Mouse (Mus musculus) heart, embryonic 16.5 days (tissue): ENCODE measurements at regions not wholly inside any gene's neighbourhood (a gene's known extent, or its start where the extent isn't known, plus 50 kb on each side); places are given as distances from the start of the nearest gene placed in this dataset.

Experiments
- ATAC-seq: fragments of 200-750 bp; cut with Nextera tagmentation; replicated peaks from 2 replicates; pipeline ENCODE4 v1.8.0; 2017; ENCODE audit warnings: moderate number of reproducible peaks; ENCODE audit not compliant: insufficient read depth, low FRiP score; ENCODE audit errors: extremely low read depth
- H3K27ac ChIP-seq: fragments of 300-500 bp; sonication (generic); 2 replicates; pipeline ENCODE4 v1.5.1; 2014; ENCODE audit warnings: mild to moderate bottlenecking, low read length, control low read depth, moderate library complexity
- H3K27me3 ChIP-seq: fragments of 300-500 bp; sonication (generic); 2 replicates; pipeline ENCODE4 v1.6.1; 2014; ENCODE audit warnings: low read length, mixed read lengths; ENCODE audit not compliant: control insufficient read depth, insufficient read depth
- H3K36me3 ChIP-seq: fragments of 300-500 bp; sonication (generic); 2 replicates; pipeline ENCODE4 v1.6.1; 2014; ENCODE audit not compliant: control insufficient read depth, insufficient read depth
- H3K4me1 ChIP-seq: fragments of 300-500 bp; sonication (generic); 2 replicates; pipeline ENCODE4 v1.6.1; 2014; ENCODE audit warnings: low read length, mixed read lengths; ENCODE audit not compliant: control insufficient read depth, insufficient read depth
- H3K4me2 ChIP-seq: fragments of 300-500 bp; sonication (generic); 2 replicates; pipeline ENCODE4 v1.6.1; 2014; ENCODE audit warnings: low read depth, mild to moderate bottlenecking, control low read depth, low read length
- H3K4me3 ChIP-seq: fragments of 300-500 bp; sonication (generic); 2 replicates; pipeline ENCODE4 v1.5.1; 2014; ENCODE audit warnings: mild to moderate bottlenecking, control low read depth, low read length
- H3K9ac ChIP-seq: fragments of 300-500 bp; sonication (generic); 2 replicates; pipeline ENCODE4 v1.6.1; 2014; ENCODE audit warnings: low read length, control low read depth
- H3K9me3 ChIP-seq: fragments of 300-500 bp; sonication (generic); replicated peaks from 2 replicates; pipeline ENCODE4 v1.6.1; 2016; ENCODE audit warnings: low read length; ENCODE audit not compliant: control insufficient read depth
- WGBS: fragments of 180-500 bp; shearing (Covaris S2); extraction: QIAGEN DNeasy Blood & Tissue Kit; methylation state at CpG from one replicate; pipeline ENCODE4 v1.1.7; 2014; 5-methylcytosine and 5-hydroxymethylcytosine counted together

DNA sequence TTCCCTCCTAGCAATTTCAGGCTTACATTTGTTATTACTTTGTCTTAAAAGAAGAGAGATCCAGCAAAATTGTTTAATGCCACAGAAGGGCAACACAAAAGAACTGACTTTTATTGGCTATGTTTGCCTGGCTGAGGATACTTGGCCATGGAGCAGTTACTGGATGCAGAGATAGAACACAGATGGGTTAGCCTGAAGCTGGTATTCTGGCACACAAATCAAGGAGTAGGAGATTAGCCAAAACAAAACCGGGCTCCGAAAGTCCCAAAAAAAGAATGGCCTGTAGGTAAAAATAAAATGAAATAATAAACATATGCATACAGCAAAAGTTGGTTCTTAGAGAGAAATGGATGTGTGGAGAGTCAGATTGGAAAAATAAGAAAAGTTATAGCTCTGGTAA lies 78.2 kb upstream of the Tmtc2 start:
- 84% methylated on average over 2 of the region's 2 CpGs for WGBS

DNA sequence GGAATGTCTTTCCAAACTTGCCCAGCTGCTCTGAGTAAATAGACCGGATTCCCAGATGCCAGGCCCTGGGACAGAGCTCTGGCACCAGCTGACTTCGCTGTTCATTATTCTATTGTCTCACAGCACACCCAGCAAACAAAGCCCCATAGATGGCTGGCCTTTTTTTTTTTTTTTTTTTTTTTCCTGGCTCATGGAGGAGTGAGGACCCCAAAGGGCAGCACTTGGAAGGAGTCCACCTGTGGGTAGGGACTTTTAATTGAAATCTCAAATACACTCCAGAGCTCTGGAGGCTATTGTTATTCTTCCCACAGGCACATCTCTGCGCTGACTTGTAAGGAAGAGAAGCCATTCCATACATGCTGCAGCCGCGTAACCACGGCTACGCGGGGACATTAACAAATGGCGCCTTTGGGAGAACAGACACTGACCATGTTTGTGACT lies 64.8 kb upstream of the Tmtc2 start:
- no peak for ATAC-seq
- H3K27me3 ChIP-seq: no peaks in the 10 kb centered on the region
- H3K36me3 ChIP-seq: no peaks in the 10 kb centered on the region
- H3K4me1 ChIP-seq: no peaks in the 10 kb centered on the region
- H3K27ac ChIP-seq: no peak overlapping the region
- WGBS: 90% methylated on average over 9 of the region's 9 CpGs
- H3K4me3 ChIP-seq: no peak overlapping the region
- no peak overlapping the region for H3K9ac ChIP-seq
- H3K4me2 ChIP-seq: no peak overlapping the region
- H3K9me3 ChIP-seq: no peaks in the 10 kb centered on the region

More for the DNA sequence above, 78.2 kb upstream of the Tmtc2 start:
- no peak for ATAC-seq
- Histone ChIP-seq H3K9ac (no peak overlapping the region), H3K9me3 (no peaks in the 10 kb centered on the region), H3K4me2 (no peak overlapping the region), H3K36me3 (no peaks in the 10 kb centered on the region), H3K4me3 (no peak overlapping the region), H3K4me1 (peaks cover 4% of the 10 kb centered on the region; the same call in 1 of the 2 replicates), H3K27me3 (no peaks in the 10 kb centered on the region), H3K27ac (no peak overlapping the region)

DNA sequence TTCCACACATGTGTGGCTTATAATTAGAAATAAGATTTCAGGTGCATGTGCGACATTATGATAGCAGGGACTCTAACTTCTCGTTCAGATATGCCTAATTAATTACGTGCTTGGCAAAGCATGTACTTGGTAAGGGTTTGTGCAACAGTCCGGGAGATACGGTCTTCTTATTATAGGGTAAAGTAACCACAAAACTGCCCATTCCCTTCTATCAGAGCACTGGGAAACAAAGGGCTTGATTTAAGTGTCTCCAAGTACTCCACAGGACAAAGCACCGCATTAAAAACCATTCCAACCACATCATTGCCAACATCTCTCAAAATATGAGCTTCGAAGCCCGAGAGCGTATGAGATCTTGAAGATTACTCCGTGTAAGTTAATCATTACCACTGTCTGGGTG lies 64.2 kb upstream of the Tmtc2 start:
- H3K4me1 ChIP-seq: no peaks in the 10 kb centered on the region
- no peak for ATAC-seq
- no peaks in the 10 kb centered on the region for H3K9me3 ChIP-seq
- no peak overlapping the region for H3K4me2 ChIP-seq
- 82% methylated on average over 10 of the region's 10 CpGs for WGBS
- H3K4me3 ChIP-seq: no peak overlapping the region
- H3K27ac ChIP-seq: no peak overlapping the region
- H3K27me3 ChIP-seq: no peaks in the 10 kb centered on the region
- H3K36me3 ChIP-seq: no peaks in the 10 kb centered on the region
- H3K9ac ChIP-seq: no peak overlapping the region

DNA sequence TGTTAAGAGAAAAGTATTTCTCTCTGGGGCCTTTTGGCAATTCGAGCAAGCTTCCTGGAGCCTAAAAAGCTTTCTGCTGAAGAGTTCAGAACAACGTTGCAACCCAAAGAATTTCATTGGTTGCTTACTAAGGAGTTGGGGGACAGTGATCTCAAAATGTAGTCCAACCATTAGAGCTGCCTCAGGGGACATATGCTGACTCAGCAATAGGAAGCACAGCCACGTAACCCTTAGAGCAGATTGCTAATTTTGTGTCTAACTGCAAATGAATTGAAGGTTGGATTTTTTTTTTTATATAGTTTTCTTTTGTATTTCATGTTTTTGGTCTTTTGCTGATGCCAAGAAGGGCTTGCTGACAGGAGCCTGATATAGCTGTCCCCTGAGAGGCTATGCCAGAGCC lies 52.6 kb upstream of the Tmtc2 start:
- Histone ChIP-seq H3K27me3 (no peaks in the 10 kb centered on the region), H3K36me3 (no peaks in the 10 kb centered on the region), H3K4me2 (no peak overlapping the region), H3K9me3 (no peaks in the 10 kb centered on the region), H3K4me1 (no peaks in the 10 kb centered on the region; the same call in 1 of the 2 replicates), H3K4me3 (no peak overlapping the region), H3K27ac (no peak overlapping the region), H3K9ac (no peak overlapping the region)
- WGBS: 70% methylated on average over 3 of the region's 3 CpGs
- no peak for ATAC-seq

DNA sequence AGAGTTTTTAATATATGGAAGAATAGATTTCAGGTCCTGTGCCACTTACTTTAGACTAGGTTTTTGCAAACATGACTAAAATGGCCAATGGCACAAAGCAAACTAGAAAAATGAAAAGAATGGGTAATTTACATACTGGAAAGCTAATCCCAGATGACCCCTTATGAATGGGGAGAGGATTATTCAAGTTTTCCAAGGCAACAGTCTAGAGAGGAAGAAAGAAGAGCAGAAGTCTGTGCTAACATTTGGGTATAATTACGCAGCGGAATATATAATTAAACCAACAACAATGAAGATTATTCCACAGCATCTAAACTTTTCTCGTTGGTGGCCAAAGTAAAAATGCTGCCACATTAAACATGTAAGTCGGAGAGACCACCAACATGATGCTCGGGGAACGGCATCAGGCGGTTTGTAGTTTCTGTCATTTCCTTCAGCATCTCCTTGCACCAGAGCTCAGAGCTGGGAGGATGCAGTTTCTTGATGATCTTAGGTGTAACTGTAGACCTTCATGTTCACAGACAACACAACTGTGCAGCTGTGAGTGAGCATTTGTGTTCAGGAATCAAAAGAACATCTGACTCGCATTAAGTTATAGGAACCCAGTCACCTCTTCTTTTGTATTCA lies 51.2 kb upstream of the Tmtc2 start:
- ATAC-seq: no peak
- 86% methylated on average over 8 of the region's 8 CpGs for WGBS
- Histone ChIP-seq H3K4me1 (no peaks in the 10 kb centered on the region), H3K36me3 (no peaks in the 10 kb centered on the region), H3K4me3 (no peak overlapping the region), H3K27ac (no peak overlapping the region), H3K9ac (no peak overlapping the region), H3K4me2 (no peak overlapping the region), H3K27me3 (no peaks in the 10 kb centered on the region), H3K9me3 (no peaks in the 10 kb centered on the region)
